Mouse (Mus musculus): ENCODE results near the gene Dedd2.

The Dedd2 gene

GRCm38 (mm10) chr7:25178787-25179605, 41.4 kb downstream of the Dedd2 start:
- peak; percentile 21 for DNase-seq

- DNase-seq, result no peak
Observed at GRCm38 (mm10) chr7:25178317-25178716, 42.1 kb downstream of the Dedd2 start.

- no peak for DNase-seq
Observed at GRCm38 (mm10) chr7:25174343-25174742, 46.1 kb downstream of the Dedd2 start.

GRCm38 (mm10) chr7:25172669-25173068, 47.7 kb downstream of the Dedd2 start:
- no peak for DNase-seq

GRCm38 (mm10) chr7:25170583-25170982, 49.8 kb downstream of the Dedd2 start:
- DNase-seq, result no peak

- no peak for DNase-seq
Observed at GRCm38 (mm10) chr7:25166106-25166505, 54.3 kb downstream of the Dedd2 start.

- DNase-seq, result no peak
Observed at GRCm38 (mm10) chr7:25156158-25156648, 64.2 kb downstream of the Dedd2 start.

GRCm38 (mm10) chr7:25155469-25156157, 64.8 kb downstream of the Dedd2 start:
- peak; percentile 66 for DNase-seq

GRCm38 (mm10) chr7:25154648-25155047, 65.8 kb downstream of the Dedd2 start:
- DNase-seq, result no peak

GRCm38 (mm10) chr7:25153841-25154240, 66.6 kb downstream of the Dedd2 start:
- DNase-seq, result no peak

GRCm38 (mm10) chr7:25151916-25152556, 68.4 kb downstream of the Dedd2 start:
- DNase-seq, result no peak

GRCm38 (mm10) chr7:25151009-25151408, 69.4 kb downstream of the Dedd2 start:
- DNase-seq, result no peak

- DNase-seq, result no peak
Observed at GRCm38 (mm10) chr7:25150151-25150663, 70.2 kb downstream of the Dedd2 start.
